Mouse (Mus musculus): ENCODE data around the gene Cdk9. TPM values are rescaled to one million over a fixed set of nuclear protein-coding genes. Genes with fewer than 3 reads are reported as not detected.
A peak's percentile ranks its signal among the peaks of the same experiment; 100 is the strongest.

Gene Cdk9
- total and polyA plus RNA-seq, 3 experiments, result 30.9 to 125 TPM; not detected in 1

DNA sequence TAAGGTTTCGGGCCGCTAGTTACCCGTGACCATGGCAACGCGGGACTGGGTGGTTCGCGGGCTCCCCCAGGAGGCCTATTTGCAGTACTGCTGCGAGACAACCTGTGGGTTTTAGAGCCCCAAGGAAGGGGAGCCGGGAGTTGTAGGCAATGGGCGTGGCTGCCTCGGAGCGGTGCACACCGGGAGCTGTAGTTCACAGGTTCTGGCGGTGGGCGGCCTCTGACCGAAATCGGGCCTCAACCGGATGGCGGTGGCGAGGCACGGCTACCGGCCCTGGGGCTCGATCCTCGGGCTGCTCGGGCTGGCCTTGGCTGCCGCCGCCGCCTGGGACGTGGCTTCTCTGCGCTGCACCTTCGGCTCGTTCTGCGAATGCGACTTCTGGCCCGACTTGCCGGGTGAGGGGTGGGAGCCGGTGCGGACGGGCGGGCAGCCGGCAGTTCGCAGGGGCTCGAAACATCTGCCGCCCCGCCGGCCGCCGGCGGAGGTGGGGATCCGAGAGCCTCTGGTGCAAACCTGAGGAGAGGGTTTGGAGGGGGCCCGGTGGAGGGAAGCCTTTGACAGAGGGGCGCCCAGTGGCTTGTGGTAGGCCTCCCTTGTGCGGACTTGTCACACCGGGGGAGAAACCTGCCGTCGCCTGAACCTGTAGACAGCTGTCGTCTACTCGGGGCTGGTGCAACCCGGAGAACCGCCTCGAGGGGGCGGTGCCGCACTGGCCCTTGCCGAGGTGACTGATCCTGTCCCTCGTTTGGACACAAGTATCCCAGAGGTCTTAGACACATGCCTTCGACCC is 44.4 kb upstream of the Cdk9 start, which contains the start of gene Tor2a:
Tor2a (plus strand) TSS at position 179 of the 790 bp plus-strand sequence.
- no peak for TF ChIP-seq TAL1 (IDR thresholded peaks at IDR 0.05; ENCODE audit: low read length)
- peak; percentile 81 for TF ChIP-seq ELF1 (IDR thresholded peaks at IDR 0.05; ENCODE audit: low read depth, low read length)
- TF ChIP-seq CHD2 (IDR thresholded peaks at IDR 0.05; ENCODE audit: low read length), result no peak
- TF ChIP-seq SMC3 (IDR thresholded peaks at IDR 0.05; ENCODE audit: low read depth, low read length), result peak; percentile 85
- TF ChIP-seq TBP (IDR thresholded peaks at IDR 0.05; ENCODE audit: low read depth, low read length), result peak; percentile 50; the same call in 1 of the 2 replicates
- TF ChIP-seq ZC3H11A (IDR thresholded peaks at IDR 0.05; ENCODE audit: low read depth, low read length), result peak; percentile 69
- TF ChIP-seq UBTF (IDR thresholded peaks at IDR 0.05; ENCODE audit: borderline replicate concordance, insufficient read depth, low read depth, low read length), result 0 out of 2 replicates have a peak, but pooled peaks have one; percentile 88
- no peak for TF ChIP-seq ZKSCAN1 (IDR thresholded peaks at IDR 0.05; ENCODE audit: low read depth, low read length)
- peak; percentile 78 to 98 (median 91) for TF ChIP-seq CTCF (IDR thresholded peaks at IDR 0.05 in 2 of 3, conservative IDR thresholded peaks at IDR 0.05 in 1 of 3; ENCODE audit: control insufficient read depth in 1 of 3, insufficient read depth in 1 of 3, low read depth in 2 of 3, low read length in 3 of 3, poor library complexity in 1 of 3, severe bottlenecking in 1 of 3)
- peak; percentile 91 for TF ChIP-seq RAD21 (IDR thresholded peaks at IDR 0.05; ENCODE audit: low read depth, low read length)
- peak; percentile 60 to 69; a peak in 3 of 4 replicates for TF ChIP-seq POLR2A (IDR thresholded peaks at IDR 0.05; ENCODE audit: control insufficient read depth in 1 of 2, insufficient read depth in 1 of 2, low read depth in 1 of 2, low read length in 2 of 2, poor library complexity in 1 of 2)
- TF ChIP-seq NELFE (IDR thresholded peaks at IDR 0.05; ENCODE audit: low read depth, low read length), result peak; percentile 58
- TF ChIP-seq KAT2A (conservative IDR thresholded peaks at IDR 0.05; ENCODE audit: low read depth, low read length), result peak; percentile 92
- TF ChIP-seq MAZ (IDR thresholded peaks at IDR 0.05; ENCODE audit: low read depth, low read length), result peak; percentile 79; the same call in 1 of the 2 replicates
- TF ChIP-seq ZNF384 (IDR thresholded peaks at IDR 0.05; ENCODE audit: low read depth, low read length), result peak; percentile 30; the same call in 1 of the 2 replicates
- peak; percentile 96 for TF ChIP-seq SIN3A (IDR thresholded peaks at IDR 0.05; ENCODE audit: low read length)
- no peak for TF ChIP-seq MYB (IDR thresholded peaks at IDR 0.05; ENCODE audit: low read depth, low read length)
- TF ChIP-seq USF1 (IDR thresholded peaks at IDR 0.05; ENCODE audit: low read depth, low read length), result 0 out of 2 replicates have a peak, but pooled peaks have one; percentile 14
- TF ChIP-seq HCFC1 (IDR thresholded peaks at IDR 0.05; ENCODE audit: low read depth, low read length), result peak; percentile 99
- no peaks in the 10 kb centered on the region for H3K27me3 ChIP-seq (ENCODE audit: control insufficient read depth in 1 of 2, insufficient read depth in 2 of 2, low read length in 2 of 2)
- H3K27ac ChIP-seq (ENCODE audit: control insufficient read depth, low read depth, low read length), result peak within 1 kb of the TSS; percentile 62
- H3K9me3 ChIP-seq (replicated peaks; ENCODE audit: insufficient read depth, low read length), result no peaks in the 10 kb centered on the region
- DNase-seq (ENCODE audit: low read depth, low spot score), result peak; percentile 98
- H3K4me1 ChIP-seq (ENCODE audit: control insufficient read depth in 1 of 2, insufficient read depth in 2 of 2, low read length in 2 of 2), result no peaks in the 10 kb centered on the region; a peak in 1 of 4 replicates
- H3K36me3 ChIP-seq (ENCODE audit: control insufficient read depth in 1 of 2, insufficient read depth in 2 of 2, low read length in 2 of 2), result peaks cover 0 to 4% of the 10 kb centered on the region in 2 experiments; a peak in 2 of 4 replicates
- peak within 1 kb of the TSS; percentile 95 for H3K9ac ChIP-seq (ENCODE audit: control insufficient read depth, low read depth, low read length, poor library complexity, severe bottlenecking)
- peaks cover 2% of the 10 kb centered on the region; the same call in 1 of the 2 replicates for H3K79me2 ChIP-seq (ENCODE audit: control insufficient read depth, insufficient read depth, low read length, poor library complexity)
- peak within 1 kb of the TSS; percentile 71 to 90 for H3K4me3 ChIP-seq (ENCODE audit: control insufficient read depth in 1 of 2, insufficient read depth in 1 of 2, low read depth in 2 of 2, low read length in 2 of 2)

DNA sequence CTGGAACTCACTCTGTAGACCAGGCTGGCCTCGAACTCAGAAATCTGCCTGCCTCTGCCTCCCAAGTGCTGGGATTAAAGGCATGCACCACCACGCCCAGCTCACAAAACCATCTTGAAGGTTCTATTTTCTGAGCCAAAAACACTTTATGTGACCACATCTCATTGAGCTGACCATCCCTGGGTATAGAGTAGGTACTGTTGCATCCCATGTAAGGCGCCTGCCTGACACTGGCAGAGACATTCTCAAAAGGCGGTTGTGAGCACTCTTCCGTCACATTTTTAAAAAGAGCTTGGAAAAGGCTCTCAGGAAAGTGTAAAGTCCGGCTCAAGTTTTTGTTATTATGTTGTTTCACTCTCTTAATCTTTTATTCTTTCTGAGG is 43.8 kb upstream of the Cdk9 start:
- no peaks in the 10 kb centered on the region; a peak in 1 of 4 replicates for H3K4me1 ChIP-seq (ENCODE audit: control insufficient read depth in 1 of 2, insufficient read depth in 2 of 2, low read length in 2 of 2)
- H3K79me2 ChIP-seq (ENCODE audit: control insufficient read depth, insufficient read depth, low read length, poor library complexity), result peaks cover 2% of the 10 kb centered on the region; the same call in 1 of the 2 replicates
- peaks cover 0 to 4% of the 10 kb centered on the region in 2 experiments; a peak in 2 of 4 replicates for H3K36me3 ChIP-seq (ENCODE audit: control insufficient read depth in 1 of 2, insufficient read depth in 2 of 2, low read length in 2 of 2)
- H3K4me3 ChIP-seq (ENCODE audit: control insufficient read depth in 1 of 2, insufficient read depth in 1 of 2, low read depth in 2 of 2, low read length in 2 of 2), result no peak overlapping the region
- H3K9ac ChIP-seq (ENCODE audit: control insufficient read depth, low read depth, low read length, poor library complexity, severe bottlenecking), result no peak overlapping the region
- TF ChIP-seq UBTF (IDR thresholded peaks at IDR 0.05; ENCODE audit: borderline replicate concordance, insufficient read depth, low read depth, low read length) (no peak), POLR2AphosphoS5 (IDR thresholded peaks at IDR 0.05; ENCODE audit: borderline replicate concordance, low read depth, low read length) (no peak), MYB (IDR thresholded peaks at IDR 0.05; ENCODE audit: low read depth, low read length) (no peak), MXI1 (IDR thresholded peaks at IDR 0.05; ENCODE audit: low read depth, low read length) (no peak), CHD2 (IDR thresholded peaks at IDR 0.05; ENCODE audit: low read length) (no peak), ETS1 (IDR thresholded peaks at IDR 0.05; ENCODE audit: low read depth, low read length) (no peak)
- no peak overlapping the region for H3K27ac ChIP-seq (ENCODE audit: control insufficient read depth, low read depth, low read length)
- no peaks in the 10 kb centered on the region for H3K27me3 ChIP-seq (ENCODE audit: control insufficient read depth in 1 of 2, insufficient read depth in 2 of 2, low read length in 2 of 2)
- H3K9me3 ChIP-seq (replicated peaks; ENCODE audit: insufficient read depth, low read length), result no peaks in the 10 kb centered on the region
- no peak for DNase-seq (ENCODE audit: low read depth, low spot score)
